Mouse (Mus musculus): ENCODE measurements at regions not wholly inside any gene's neighbourhood (a gene's known extent, or its start where the extent isn't known, plus 50 kb on each side); places are given as distances from the start of the nearest gene placed in this dataset.

DNA sequence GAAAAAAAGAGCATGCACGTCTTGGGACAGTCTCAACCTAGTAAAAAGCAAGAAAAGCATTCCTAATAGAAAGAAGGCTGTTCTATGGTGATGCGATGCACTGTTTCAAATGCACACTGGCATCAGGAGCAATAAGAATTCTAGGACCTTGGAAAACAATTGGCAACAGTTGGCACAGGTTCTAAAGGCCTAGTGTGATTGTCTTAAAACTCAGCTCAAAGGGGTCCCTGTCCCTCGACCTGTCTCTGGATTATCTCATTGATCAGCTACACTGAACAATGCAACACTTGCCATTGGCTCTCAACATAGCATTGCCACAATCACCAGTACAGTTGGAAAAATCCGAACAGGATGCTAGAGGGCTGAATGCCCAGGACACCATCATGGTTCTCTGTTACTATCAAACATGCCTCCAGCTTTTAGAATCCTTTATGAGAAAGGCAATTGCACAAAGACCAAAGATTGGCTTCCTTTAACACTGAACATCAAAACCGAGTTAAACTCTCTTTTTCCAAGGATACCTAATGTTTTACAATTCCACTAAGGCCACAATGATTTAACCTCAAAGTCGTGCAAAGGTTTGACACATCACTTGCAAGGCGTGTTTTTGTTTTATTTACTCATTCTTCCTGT lies 78.9 kb downstream of the Arrdc3 start:
- peak overlapping the region; percentile 78 for H3K4me2 ChIP-seq
- peak overlapping the region; percentile 52 for H3K4me3 ChIP-seq (replicated peaks)
- H3K27me3 ChIP-seq: 0 out of 2 replicates have a peak, but pooled peaks cover 9% of the 10 kb centered on the region
- H3K9me3 ChIP-seq: no peaks in the 10 kb centered on the region
- no peaks in the 10 kb centered on the region for H3K4me1 ChIP-seq (replicated peaks)
- no peak for ATAC-seq (ENCODE audit: insufficient number of reproducible peaks, insufficient read depth, low FRiP score, low TSS enrichment, low read depth)
- WGBS: 51% methylated on average over 7 of the region's 7 CpGs
- no peak overlapping the region for H3K27ac ChIP-seq
- no peaks in the 10 kb centered on the region for H3K36me3 ChIP-seq
- no peak overlapping the region for H3K9ac ChIP-seq (replicated peaks)

DNA sequence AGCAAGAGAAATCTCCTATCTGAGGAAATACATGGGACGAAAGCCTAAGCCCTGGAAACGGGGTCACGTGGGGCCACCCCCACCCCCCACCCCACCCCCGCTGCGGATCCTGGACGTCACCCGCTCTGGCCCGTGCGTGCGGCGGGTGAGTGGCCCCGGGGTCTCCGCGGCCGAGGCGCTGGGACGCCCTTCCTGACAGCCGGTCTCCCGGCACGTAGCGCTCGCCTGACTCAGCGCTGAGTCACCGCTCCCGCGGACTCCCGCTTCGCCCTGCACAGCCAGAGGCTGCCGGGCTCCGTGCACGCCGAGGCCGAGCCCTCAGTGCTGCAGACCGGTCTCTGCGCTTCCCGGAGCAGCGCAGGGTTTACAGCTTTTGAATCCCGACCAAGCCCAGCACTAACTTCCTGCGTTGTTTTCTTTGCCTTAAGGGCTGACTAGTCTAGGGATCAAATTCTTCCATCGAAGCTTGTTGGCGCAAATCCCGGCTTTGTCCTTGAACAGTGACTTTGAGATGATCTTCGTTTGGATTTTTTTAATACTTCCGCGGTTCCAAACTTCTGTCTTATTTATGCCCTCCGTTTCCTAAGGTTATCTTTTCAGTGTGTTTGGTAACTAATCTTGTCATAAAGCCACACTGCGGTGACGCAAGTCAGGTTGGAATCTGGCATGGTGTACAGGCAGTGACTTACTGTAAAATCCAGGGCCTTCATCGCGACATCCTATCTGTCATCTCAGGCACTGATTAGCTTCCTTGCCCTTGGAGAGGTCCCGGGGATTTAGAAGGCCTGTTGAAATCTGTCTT lies 79.8 kb downstream of the Arrdc3 start:
- Histone ChIP-seq H3K4me3 (replicated peaks) (peak overlapping the region; percentile 52), H3K4me2 (peak overlapping the region; percentile 78), H3K9ac (replicated peaks) (peak overlapping the region; percentile 71), H3K27me3 (0 out of 2 replicates have a peak, but pooled peaks cover 9% of the 10 kb centered on the region), H3K4me1 (replicated peaks) (no peaks in the 10 kb centered on the region), H3K27ac (peak overlapping the region; percentile 75), H3K36me3 (no peaks in the 10 kb centered on the region), H3K9me3 (no peaks in the 10 kb centered on the region)
- ATAC-seq (ENCODE audit: insufficient number of reproducible peaks, insufficient read depth, low FRiP score, low TSS enrichment, low read depth): peak; percentile 97
- WGBS: 5% methylated on average over 51 of the region's 51 CpGs

DNA sequence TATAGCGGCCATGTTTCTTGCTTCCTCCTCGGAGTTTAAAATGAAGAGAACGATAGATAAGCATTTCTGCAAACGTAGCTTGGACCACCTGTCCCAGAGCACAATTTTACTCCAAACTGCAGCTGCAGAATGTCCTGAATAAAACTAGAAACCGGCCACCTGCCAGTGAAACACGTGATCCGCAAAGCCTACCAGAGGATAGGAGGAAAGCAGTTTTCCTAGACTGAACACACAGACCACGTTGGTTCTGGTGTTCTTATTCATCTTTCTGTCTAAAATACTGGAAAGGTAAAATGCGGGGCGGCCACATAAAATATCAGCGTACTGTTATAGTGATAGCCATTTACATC lies 80.4 kb downstream of the Arrdc3 start:
- peak overlapping the region; percentile 78 for H3K4me2 ChIP-seq

DNA sequence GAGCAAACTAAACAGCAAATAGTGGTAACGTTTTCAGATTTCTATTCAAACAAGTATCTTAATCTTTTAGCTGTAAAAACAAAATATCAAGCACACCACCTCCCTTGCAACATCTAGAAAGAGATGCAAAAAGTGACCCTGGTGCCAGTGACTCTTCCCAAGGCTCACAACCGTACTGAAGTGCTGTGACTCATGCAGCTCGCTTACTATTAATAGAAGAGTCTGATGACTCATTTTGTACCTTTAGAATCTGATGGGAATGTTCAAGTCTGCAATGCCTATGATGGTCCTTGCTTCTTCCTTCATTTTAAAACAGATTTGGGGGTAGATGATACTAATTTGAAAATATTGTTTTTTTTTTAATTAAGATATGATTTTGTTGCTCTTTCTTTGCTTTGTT lies 88.5 kb downstream of the Arrdc3 start:
- H3K9me3 ChIP-seq: no peaks in the 10 kb centered on the region
- no peak overlapping the region for H3K4me3 ChIP-seq (replicated peaks)
- no peak overlapping the region for H3K27ac ChIP-seq
- H3K9ac ChIP-seq (replicated peaks): no peak overlapping the region
- H3K4me1 ChIP-seq (replicated peaks): no peaks in the 10 kb centered on the region
- 80% methylated on average over 3 of the region's 3 CpGs for WGBS
- no peak overlapping the region for H3K4me2 ChIP-seq
- H3K36me3 ChIP-seq: no peaks in the 10 kb centered on the region
- H3K27me3 ChIP-seq: no peaks in the 10 kb centered on the region
- no peak for ATAC-seq (ENCODE audit: insufficient number of reproducible peaks, insufficient read depth, low FRiP score, low TSS enrichment, low read depth)

More for the DNA sequence above, 80.4 kb downstream of the Arrdc3 start:
- H3K4me3 ChIP-seq (replicated peaks): peak overlapping the region; percentile 52; the same call in 1 of the 2 replicates
- H3K36me3 ChIP-seq: no peaks in the 10 kb centered on the region
- no peak overlapping the region for H3K9ac ChIP-seq (replicated peaks)
- WGBS: 72% methylated on average over 11 of the region's 11 CpGs
- H3K27ac ChIP-seq: no peak overlapping the region
- no peaks in the 10 kb centered on the region for H3K4me1 ChIP-seq (replicated peaks)
- ATAC-seq (ENCODE audit: insufficient number of reproducible peaks, insufficient read depth, low FRiP score, low TSS enrichment, low read depth): no peak
- H3K9me3 ChIP-seq: no peaks in the 10 kb centered on the region
- 0 out of 2 replicates have a peak, but pooled peaks cover 9% of the 10 kb centered on the region for H3K27me3 ChIP-seq

DNA sequence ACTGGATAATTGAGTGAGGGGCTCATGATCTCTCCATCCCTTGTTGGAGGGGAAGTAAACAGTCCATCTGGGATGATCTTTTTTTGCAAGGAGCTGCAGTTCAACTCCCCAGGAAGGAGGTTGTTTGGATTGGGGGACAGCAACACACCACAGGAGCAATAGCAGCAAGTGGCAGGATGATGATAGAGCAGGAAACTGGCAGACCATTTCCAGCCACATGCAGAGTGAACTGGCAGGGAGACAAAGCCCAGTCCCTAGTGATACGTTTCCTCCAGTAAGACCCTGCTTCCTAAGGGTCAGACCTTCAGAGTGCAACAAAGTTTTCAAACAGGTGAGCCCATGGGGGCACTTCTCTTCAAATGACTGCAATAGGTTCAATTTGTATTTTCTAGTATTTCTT lies 91.2 kb downstream of the Arrdc3 start:
- Histone ChIP-seq H3K36me3 (no peaks in the 10 kb centered on the region), H3K4me3 (replicated peaks) (no peak overlapping the region), H3K27ac (no peak overlapping the region), H3K9me3 (no peaks in the 10 kb centered on the region), H3K4me1 (replicated peaks) (no peaks in the 10 kb centered on the region), H3K4me2 (no peak overlapping the region), H3K27me3 (no peaks in the 10 kb centered on the region), H3K9ac (replicated peaks) (no peak overlapping the region)
- no peak for ATAC-seq (ENCODE audit: insufficient number of reproducible peaks, insufficient read depth, low FRiP score, low TSS enrichment, low read depth)
- WGBS: 29% methylated on average over 1 of the region's 1 CpGs

DNA sequence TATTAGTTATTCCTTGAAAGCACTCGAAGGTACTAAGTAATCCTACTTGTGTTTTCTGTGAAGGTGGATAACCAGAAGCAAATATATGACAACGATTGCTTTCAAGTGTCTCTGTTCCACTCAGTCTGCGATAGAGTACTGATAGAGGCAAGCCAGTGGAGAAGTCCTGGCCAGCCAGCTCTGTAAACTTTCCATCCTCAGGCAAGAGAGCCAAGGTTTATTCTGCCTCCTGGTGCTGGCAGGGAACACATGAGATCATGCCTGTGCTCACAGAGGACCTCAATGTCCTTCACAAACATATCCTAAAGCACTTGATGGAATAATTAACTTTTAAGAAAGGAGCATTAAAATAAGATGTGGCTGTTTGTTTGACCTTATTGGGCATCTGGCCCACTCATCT lies 94.1 kb downstream of the Arrdc3 start:
- Histone ChIP-seq H3K9me3 (no peaks in the 10 kb centered on the region), H3K27ac (no peak overlapping the region), H3K4me3 (replicated peaks) (no peak overlapping the region), H3K27me3 (no peaks in the 10 kb centered on the region), H3K4me1 (replicated peaks) (no peaks in the 10 kb centered on the region), H3K36me3 (no peaks in the 10 kb centered on the region), H3K9ac (replicated peaks) (no peak overlapping the region), H3K4me2 (no peak overlapping the region)
- no peak for ATAC-seq (ENCODE audit: insufficient number of reproducible peaks, insufficient read depth, low FRiP score, low TSS enrichment, low read depth)
- WGBS: 87% methylated on average over 3 of the region's 3 CpGs

DNA sequence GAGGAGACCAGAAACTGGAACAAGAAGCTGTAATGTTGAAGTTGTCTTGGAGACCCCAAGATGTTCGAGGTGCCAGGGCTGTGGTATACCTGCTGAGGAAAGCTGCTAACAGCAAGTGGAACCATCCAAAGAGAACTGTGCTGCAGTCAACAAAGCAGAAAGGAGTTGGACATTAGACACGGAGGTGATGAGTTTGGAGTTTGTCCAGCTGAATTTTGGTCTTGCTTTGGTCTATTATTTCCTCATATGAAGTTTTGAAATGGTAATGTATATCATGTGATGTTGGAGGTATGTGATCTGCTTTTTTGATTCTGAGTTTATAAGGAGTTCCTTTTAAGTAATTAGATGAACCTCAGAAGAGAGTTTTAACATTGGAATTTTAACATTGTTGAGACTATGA lies 98.0 kb downstream of the Arrdc3 start:
- 76% methylated on average over 2 of the region's 2 CpGs for WGBS
- no peak for ATAC-seq (ENCODE audit: insufficient number of reproducible peaks, insufficient read depth, low FRiP score, low TSS enrichment, low read depth)

DNA sequence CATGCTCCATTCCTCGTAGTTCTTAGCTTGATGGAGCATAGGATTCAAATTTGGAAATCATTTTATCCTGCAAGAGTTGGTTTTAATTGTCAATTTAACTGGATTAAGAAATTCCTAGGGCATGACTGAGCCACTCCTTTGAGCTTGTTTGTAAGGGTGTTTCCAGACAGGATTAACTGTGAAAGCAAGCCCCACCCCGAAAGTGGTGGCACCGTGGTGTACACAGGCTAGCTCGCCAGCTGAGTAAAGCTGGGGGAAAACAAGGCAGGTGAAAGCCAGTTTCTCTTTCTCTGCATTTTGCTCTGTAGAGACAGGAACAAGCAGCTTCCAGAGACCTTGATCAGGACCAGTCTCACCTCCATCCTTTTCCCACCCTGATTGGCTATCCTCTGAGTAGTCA lies 103.5 kb downstream of the Arrdc3 start:
- no peaks in the 10 kb centered on the region for H3K27me3 ChIP-seq
- H3K36me3 ChIP-seq: no peaks in the 10 kb centered on the region
- no peaks in the 10 kb centered on the region for H3K9me3 ChIP-seq
- 69% methylated on average over 4 of the region's 4 CpGs for WGBS
- no peak for ATAC-seq (ENCODE audit: insufficient number of reproducible peaks, insufficient read depth, low FRiP score, low TSS enrichment, low read depth)
- H3K9ac ChIP-seq (replicated peaks): no peak overlapping the region
- H3K4me3 ChIP-seq (replicated peaks): no peak overlapping the region
- no peak overlapping the region for H3K4me2 ChIP-seq
- H3K4me1 ChIP-seq (replicated peaks): no peaks in the 10 kb centered on the region
- no peak overlapping the region for H3K27ac ChIP-seq

More for the DNA sequence above, 98.0 kb downstream of the Arrdc3 start:
- Histone ChIP-seq H3K9me3 (no peaks in the 10 kb centered on the region), H3K36me3 (no peaks in the 10 kb centered on the region), H3K4me1 (replicated peaks) (no peaks in the 10 kb centered on the region), H3K4me2 (no peak overlapping the region), H3K27me3 (no peaks in the 10 kb centered on the region), H3K9ac (replicated peaks) (no peak overlapping the region), H3K4me3 (replicated peaks) (no peak overlapping the region), H3K27ac (no peak overlapping the region)

DNA sequence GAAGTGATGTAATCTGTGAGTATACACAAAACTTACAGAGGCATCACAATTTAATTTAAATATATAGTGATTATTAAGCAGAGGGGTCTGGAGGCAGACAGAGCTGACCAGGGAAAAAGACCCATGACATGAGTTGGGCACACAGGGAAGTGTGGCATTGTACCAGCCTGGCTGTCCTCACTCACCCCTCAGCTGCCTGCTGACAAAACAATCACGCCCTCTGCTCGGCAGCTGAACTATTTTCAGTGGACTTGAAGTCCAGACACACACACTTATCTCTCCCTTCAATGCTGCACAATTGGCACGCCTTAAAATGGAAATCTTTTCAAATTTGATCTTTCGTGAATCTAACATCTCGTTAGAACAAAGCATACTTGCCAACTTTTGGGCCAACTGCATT lies 106.6 kb downstream of the Arrdc3 start:
- H3K9me3 ChIP-seq: no peaks in the 10 kb centered on the region
- ATAC-seq (ENCODE audit: insufficient number of reproducible peaks, insufficient read depth, low FRiP score, low TSS enrichment, low read depth): no peak
- no peaks in the 10 kb centered on the region for H3K27me3 ChIP-seq

DNA sequence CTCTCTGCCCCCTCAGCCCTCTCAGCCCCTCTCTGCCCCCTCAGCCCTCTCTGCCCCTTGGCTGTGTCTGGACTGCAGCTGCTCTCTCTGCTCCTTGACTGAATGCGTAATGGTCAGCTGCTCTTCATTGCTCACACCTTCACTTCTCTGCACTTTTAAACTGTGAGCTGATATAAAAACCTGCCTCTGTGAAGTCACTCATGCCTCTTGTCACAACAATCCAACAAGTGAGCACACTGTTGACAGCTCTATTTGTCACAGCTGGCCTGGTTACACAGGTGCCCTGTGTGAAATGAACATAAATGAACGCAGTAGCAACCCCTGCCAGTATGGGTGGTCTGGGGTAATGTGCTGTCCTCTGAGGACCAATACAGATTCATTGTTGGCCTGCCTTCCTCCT lies 109.2 kb downstream of the Arrdc3 start:
- Histone ChIP-seq H3K36me3 (no peaks in the 10 kb centered on the region), H3K9me3 (no peaks in the 10 kb centered on the region), H3K4me1 (replicated peaks) (no peaks in the 10 kb centered on the region), H3K4me2 (no peak overlapping the region), H3K4me3 (replicated peaks) (no peak overlapping the region), H3K27me3 (no peaks in the 10 kb centered on the region), H3K9ac (replicated peaks) (no peak overlapping the region), H3K27ac (no peak overlapping the region)
- no peak for ATAC-seq (ENCODE audit: insufficient number of reproducible peaks, insufficient read depth, low FRiP score, low TSS enrichment, low read depth)
- WGBS: 47% methylated on average over 2 of the region's 2 CpGs

More for the DNA sequence above, 106.6 kb downstream of the Arrdc3 start:
- no peak overlapping the region for H3K9ac ChIP-seq (replicated peaks)
- H3K36me3 ChIP-seq: no peaks in the 10 kb centered on the region
- no peak overlapping the region for H3K4me3 ChIP-seq (replicated peaks)
- H3K27ac ChIP-seq: no peak overlapping the region
- H3K4me2 ChIP-seq: no peak overlapping the region
- WGBS: 83% methylated on average over 5 of the region's 5 CpGs
- H3K4me1 ChIP-seq (replicated peaks): no peaks in the 10 kb centered on the region

DNA sequence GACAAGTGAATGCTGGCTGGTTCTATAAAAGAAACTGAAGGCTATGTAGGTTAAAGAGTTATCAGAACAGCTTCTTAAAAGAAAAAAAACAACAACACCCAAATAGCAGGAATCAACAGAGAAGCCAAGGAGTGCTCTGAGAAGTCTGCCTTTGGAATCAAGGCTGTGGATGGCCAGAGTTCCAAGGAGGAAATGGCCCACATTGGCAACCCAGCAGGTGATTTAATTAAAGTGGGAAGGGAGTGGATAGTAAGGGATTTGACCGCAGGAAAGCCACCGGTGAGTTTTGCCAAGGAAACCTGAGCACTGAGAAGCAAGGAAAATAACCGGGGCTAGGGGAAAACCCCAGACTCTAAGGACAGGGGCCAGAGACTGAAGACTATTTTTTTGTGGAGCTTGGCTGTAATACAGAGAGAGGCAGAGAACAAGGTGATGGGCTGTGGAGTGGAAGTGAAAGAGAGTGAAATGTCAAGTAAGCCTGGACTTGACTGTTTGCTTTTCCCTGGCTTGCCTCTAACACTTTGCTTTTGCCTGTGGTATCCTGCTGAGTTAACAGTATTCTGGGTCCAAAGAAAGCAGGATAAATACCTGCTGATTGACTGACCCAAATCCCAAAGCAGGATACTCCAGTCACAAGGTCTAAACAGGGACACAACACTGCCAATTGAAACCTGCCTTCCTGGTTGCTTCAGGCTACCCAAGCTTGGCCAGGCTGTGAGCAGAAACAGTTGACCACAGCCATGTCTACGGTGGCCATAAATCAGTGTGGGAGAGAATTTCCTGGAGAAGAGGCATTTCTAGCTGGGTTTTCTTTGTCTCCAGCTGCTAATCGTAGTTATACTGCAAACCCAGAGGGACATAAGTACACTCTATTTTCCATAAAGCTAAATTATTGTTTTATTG lies 125.9 kb downstream of the Arrdc3 start:
- Histone ChIP-seq H3K4me3 (replicated peaks) (no peak overlapping the region), H3K27me3 (no peaks in the 10 kb centered on the region), H3K4me2 (no peak overlapping the region), H3K4me1 (replicated peaks) (peaks cover 8% of the 10 kb centered on the region), H3K9ac (replicated peaks) (no peak overlapping the region), H3K27ac (peak overlapping the region; percentile 29; the same call in 1 of the 2 replicates), H3K9me3 (no peaks in the 10 kb centered on the region), H3K36me3 (no peaks in the 10 kb centered on the region)
- ATAC-seq (ENCODE audit: insufficient number of reproducible peaks, insufficient read depth, low FRiP score, low TSS enrichment, low read depth): no peak
- WGBS: 22% methylated on average over 5 of the region's 5 CpGs

Data from limb, embryonic 12.5 days (tissue).